Mouse (Mus musculus) liver, embryonic 14 days (tissue): Measurements from ENCODE around the gene Mfsd8. TPM values are rescaled to one million over a fixed set of nuclear protein-coding genes. Genes with fewer than 3 reads are reported as not detected.

Experiments
- polyA plus RNA-seq: library from polyadenylated mRNA; depleted of rRNA; stranded (reverse); fragments of >200 nt; gene quantifications from 2 replicates; pipeline ENCODE4 v1.2.3, GENCODE M21; 2012; rRNA removed

Gene Mfsd8
- 2.3 and 2.7 TPM in 2 replicates for polyA plus RNA-seq

GRCm38 (mm10) chr3:40846473-40846956, at the start of gene Mfsd8:
Gene Mfsd8, minus strand, starts transcription at chr3:40846886.

GRCm38 (mm10) chr3:40846957-40847017, 101 bp upstream of the Mfsd8 start, which contains the start of gene Abhd18:
Gene Abhd18, plus strand, starts transcription at chr3:40846970.

GRCm38 (mm10) chr3:40799530-40800372, 46.9 kb downstream of the Mfsd8 start, which contains the start of gene Plk4:
Gene Plk4, plus strand, starts transcription at chr3:40800019.

Other genes starting within 250 kb of the Mfsd8 start
- 0.01 and 0.05 TPM in 2 replicates for gene Slc25a31, start 138.0 kb downstream of the Mfsd8 start, polyA plus RNA-seq
- gene Hspa4l, start 102.4 kb downstream of the Mfsd8 start, polyA plus RNA-seq, result 5.5 TPM in 2 replicates
- 22.6 and 24.0 TPM in 2 replicates for gene Plk4, start 46.9 kb downstream of the Mfsd8 start, polyA plus RNA-seq
- gene Abhd18, start 84 bp upstream of the Mfsd8 start, polyA plus RNA-seq, result 1.9 and 2.1 TPM in 2 replicates
- gene 1700034I23Rik, start 55.7 kb upstream of the Mfsd8 start, polyA plus RNA-seq, result not detected in 2 replicates
- 9.8 and 10.7 TPM in 2 replicates for gene Larp1b, start 102.9 kb upstream of the Mfsd8 start, polyA plus RNA-seq
- 12.7 and 13.0 TPM in 2 replicates for gene Pgrmc2, start 236.2 kb upstream of the Mfsd8 start, polyA plus RNA-seq